Mouse (Mus musculus): Measurements from ENCODE around the gene Kif27.

The Kif27 gene

GRCm38 (mm10) chr13:58364353-58365175, 5.6 kb upstream of the Kif27 start:
- DNase-seq: no peak

- no peak for DNase-seq
Observed at GRCm38 (mm10) chr13:58359304-58359653, 357 bp upstream of the Kif27 start.

- DNase-seq: no peak
Observed at GRCm38 (mm10) chr13:58352996-58353395, 5.9 kb downstream of the Kif27 start.

- DNase-seq: no peak
Observed at GRCm38 (mm10) chr13:58350606-58351005, 8.3 kb downstream of the Kif27 start.

GRCm38 (mm10) chr13:58344505-58344904, 14.4 kb downstream of the Kif27 start:
- no peak for DNase-seq

- DNase-seq: no peak
Observed at GRCm38 (mm10) chr13:58337456-58337855, 21.5 kb downstream of the Kif27 start.

- DNase-seq: no peak
Observed at GRCm38 (mm10) chr13:58334116-58334515, 24.8 kb downstream of the Kif27 start.

GRCm38 (mm10) chr13:58317768-58318167, 41.2 kb downstream of the Kif27 start:
- DNase-seq: no peak

GRCm38 (mm10) chr13:58314991-58315390, 43.9 kb downstream of the Kif27 start:
- no peak for DNase-seq

- DNase-seq: no peak
Observed at GRCm38 (mm10) chr13:58313758-58314157, 45.2 kb downstream of the Kif27 start.

GRCm38 (mm10) chr13:58311351-58311750, 47.6 kb downstream of the Kif27 start:
- DNase-seq: peak; percentile 18 to 58

GRCm38 (mm10) chr13:58309499-58309898, 49.4 kb downstream of the Kif27 start:
- no peak for DNase-seq

- DNase-seq: no peak
Observed at GRCm38 (mm10) chr13:58307453-58307852, 51.5 kb downstream of the Kif27 start.

GRCm38 (mm10) chr13:58305230-58305629, 53.7 kb downstream of the Kif27 start:
- DNase-seq: no peak

GRCm38 (mm10) chr13:58302421-58303145, 56.3 kb downstream of the Kif27 start:
- peak; percentile 74 to 78 for DNase-seq

- DNase-seq: no peak
Observed at GRCm38 (mm10) chr13:58301961-58302360, 57.0 kb downstream of the Kif27 start.

- no peak for DNase-seq
Observed at GRCm38 (mm10) chr13:58298756-58299155, 60.2 kb downstream of the Kif27 start.

GRCm38 (mm10) chr13:58295582-58295981, 63.3 kb downstream of the Kif27 start:
- DNase-seq: no peak

GRCm38 (mm10) chr13:58292811-58293210, 66.1 kb downstream of the Kif27 start:
- no peak for DNase-seq

- DNase-seq: no peak
Observed at GRCm38 (mm10) chr13:58289308-58289707, 69.6 kb downstream of the Kif27 start.

- DNase-seq: peak; percentile 92 to 97
Observed at GRCm38 (mm10) chr13:58287822-58288221, 71.1 kb downstream of the Kif27 start.

GRCm38 (mm10) chr13:58283466-58283865, 75.5 kb downstream of the Kif27 start:
- no peak for DNase-seq

GRCm38 (mm10) chr13:58281936-58282335, 77.0 kb downstream of the Kif27 start:
- DNase-seq: no peak

GRCm38 (mm10) chr13:58280528-58280927, 78.4 kb downstream of the Kif27 start:
- no peak for DNase-seq

Data from cerebellum, postnatal 14 days (tissue).